Mouse (Mus musculus) left cerebral cortex, adult 8-10 months (tissue): Measurements from ENCODE around the gene Cars2. TPM values are rescaled to one million over a fixed set of nuclear protein-coding genes. Genes with fewer than 3 reads are reported as not detected.
"Not testable (repeated sequence)": the region's sequence is repeated elsewhere in the genome, so short reads cannot be mapped to it uniquely, and the experiment has no call there.

ENCODE experiments used
- DNase-seq, 2 experiments: peaks; one replicate each; pipeline ENCODE4 v3.0.0; 2022; ENCODE audit warnings: low spot score in 2 of 2
- total RNA-seq, 4 experiments: library from RNA; stranded (reverse); gene quantifications; 2 replicates each; pipeline ENCODE4 v1.2.4; 2022

Gene Cars2
- total RNA-seq, 4 experiments from 2014 or later: 15.8 to 21.2 (median 18.4) TPM

GRCm38 (mm10) chr8:11476338-11477177 is 74.0 kb downstream of the Cars2 start:
- DNase-seq: no peak

- no peak for DNase-seq
These were observed 74.7 kb downstream of the Cars2 start for GRCm38 (mm10) chr8:11475876-11476275.

GRCm38 (mm10) chr8:11475397-11475796 is 75.2 kb downstream of the Cars2 start:
- DNase-seq: no peak

DNA sequence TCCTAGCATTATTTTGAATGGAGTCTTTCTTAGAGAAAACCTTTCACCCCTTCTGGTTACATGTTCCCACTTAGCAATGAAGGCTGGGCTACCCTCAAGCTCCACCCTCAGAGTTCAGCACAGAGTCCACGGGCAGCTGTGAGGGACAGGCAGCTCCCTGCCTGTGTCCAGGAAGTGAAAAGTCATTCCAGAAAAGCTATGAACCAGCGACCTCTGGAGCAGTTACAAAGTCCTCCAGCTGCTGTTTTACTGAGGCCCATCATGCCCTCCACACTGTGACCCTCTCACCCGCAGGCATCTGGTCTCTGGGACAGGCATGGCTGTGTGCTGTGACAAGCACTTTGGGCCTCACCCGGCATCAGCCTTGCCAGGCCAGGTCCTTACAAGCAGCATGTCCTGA is 77.5 kb downstream of the Cars2 start:
- no peak for DNase-seq

DNA sequence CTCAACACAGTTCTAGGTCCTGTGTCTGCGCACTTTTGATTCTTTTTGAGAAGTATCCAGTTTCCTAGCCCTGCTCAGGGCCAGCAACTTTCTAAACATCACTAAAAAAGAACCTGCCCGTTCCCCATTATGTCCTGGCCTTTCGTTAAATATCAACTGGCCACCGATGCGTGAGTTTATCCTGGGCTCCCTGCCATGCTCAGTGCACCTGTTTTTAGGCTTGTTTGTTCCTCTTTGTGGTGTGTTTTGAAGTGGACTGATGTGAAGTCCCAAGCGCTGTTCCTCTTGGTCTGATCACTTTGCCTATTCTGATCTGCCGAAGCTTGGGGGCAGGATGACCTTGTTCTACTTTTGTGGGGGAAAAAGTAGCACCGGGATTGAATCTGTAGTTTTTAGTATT is 79.3 kb downstream of the Cars2 start:
- no peak for DNase-seq

- DNase-seq: no peak
These were observed 79.9 kb downstream of the Cars2 start for GRCm38 (mm10) chr8:11470694-11471093.

DNA sequence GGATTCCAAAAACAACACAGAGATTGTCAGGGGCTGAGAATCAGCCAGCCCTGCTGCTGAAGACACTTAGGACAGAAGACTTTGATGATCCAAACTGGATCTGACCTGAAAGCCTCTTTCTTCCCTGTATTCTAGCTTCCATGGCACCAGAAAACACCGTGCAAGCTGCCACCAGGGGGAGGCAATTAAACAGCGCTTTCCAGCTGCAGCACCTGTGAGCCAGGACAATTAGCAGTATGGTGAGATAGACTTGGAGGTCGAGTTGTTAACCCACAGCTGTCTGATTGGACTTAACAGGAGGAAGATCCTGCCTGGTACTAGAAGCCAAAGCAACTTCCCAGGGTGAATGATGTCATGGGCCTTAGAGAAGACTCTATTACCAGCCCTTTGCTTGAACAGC is 81.5 kb downstream of the Cars2 start:
- DNase-seq: no peak

DNA sequence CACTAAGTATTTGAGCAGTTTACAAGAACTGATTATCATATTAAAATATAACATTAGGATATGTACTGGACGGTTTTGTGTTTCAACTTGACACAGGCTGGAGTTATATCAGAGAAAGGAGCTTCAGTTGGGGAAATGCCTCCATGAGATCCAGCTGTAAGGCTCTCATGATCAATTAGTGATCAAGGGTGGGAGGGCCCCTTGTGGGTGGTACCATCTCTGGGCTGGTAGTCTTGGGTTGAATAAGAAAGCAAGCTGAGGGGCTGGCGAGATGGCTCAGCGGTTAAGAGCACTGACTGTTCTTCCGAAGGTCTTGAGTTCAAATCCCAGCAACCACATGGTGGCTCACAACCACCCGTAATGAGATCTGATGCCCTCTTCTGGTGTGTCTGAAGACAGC is 84.1 kb downstream of the Cars2 start:
- not testable (repeated sequence) for DNase-seq

DNA sequence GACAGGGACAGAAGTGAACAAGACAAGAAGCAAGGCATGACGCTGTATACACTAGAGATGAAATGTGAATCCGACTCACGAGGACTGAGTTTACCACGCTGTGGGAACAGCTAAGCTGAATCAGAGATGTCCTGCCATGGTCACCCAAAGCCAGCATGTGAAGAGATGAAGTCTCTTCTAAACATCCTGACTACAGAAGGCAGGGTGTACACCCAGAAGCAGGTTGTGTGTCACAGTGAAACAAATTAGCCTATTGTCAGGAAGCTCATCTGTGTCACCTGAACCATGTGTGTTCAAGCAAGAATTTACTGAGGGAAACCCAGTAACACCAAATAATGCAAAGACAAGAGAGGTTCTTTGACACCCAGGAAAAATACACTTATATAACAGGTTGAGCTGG is 85.0 kb downstream of the Cars2 start:
- DNase-seq: no peak

DNA sequence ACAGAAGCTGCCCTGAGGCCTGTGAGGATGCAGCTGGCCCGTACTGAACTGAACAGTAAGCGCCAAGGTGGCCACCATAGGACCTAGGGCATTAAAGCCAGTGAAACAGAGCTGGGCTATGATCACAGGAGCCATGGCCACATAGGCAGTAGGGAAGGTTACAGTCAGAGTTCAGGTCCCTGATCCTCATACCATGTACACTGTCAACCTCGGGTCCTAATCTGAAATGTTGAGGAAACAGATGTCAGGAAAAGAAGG is 85.9 kb downstream of the Cars2 start:
- DNase-seq: no peak

Other genes with a start within 250 kb of the Cars2 start
- gene Col4a2, start 238.0 kb downstream of the Cars2 start, total RNA-seq: 10 to 100 TPM; 28.3 to 41.2 (median 29.8) TPM
- gene Col4a1, start 238.0 kb downstream of the Cars2 start, total RNA-seq: 10 to 100 TPM; 24.5 to 35.0 (median 30.3) TPM
- gene Rab20, start 72.1 kb downstream of the Cars2 start, total RNA-seq: 1 to 10 TPM in 2 of 4 experiments, under 1 TPM in 2; 0.35 to 1.6 (median 0.78) TPM
- 10 to 100 TPM; 48.7 to 62.5 (median 56.0) TPM for gene Naxd, start 53.3 kb downstream of the Cars2 start, total RNA-seq
- gene Ing1, start 4.8 kb upstream of the Cars2 start, total RNA-seq: 10 to 100 TPM; 45.0 to 51.2 (median 48.0) TPM
- 10 to 100 TPM; 37.3 to 49.1 (median 43.7) TPM for gene Ankrd10, start 85.0 kb upstream of the Cars2 start, total RNA-seq
- not detected for gene 1700016D06Rik, start 150.3 kb upstream of the Cars2 start, total RNA-seq
- gene Arhgef7, start 176.9 kb upstream of the Cars2 start, total RNA-seq: 100 to 1,000 TPM in 2 of 4 experiments, 10 to 100 TPM in 2; 98.8 to 109 (median 103) TPM